Mouse (Mus musculus) C2C12 (cell line): ENCODE measurements at regions not wholly inside any gene's neighbourhood (a gene's known extent, or its start where the extent isn't known, plus 50 kb on each side); places are given as distances from the start of the nearest gene placed in this dataset.

Experiments
- CTCF ChIP-seq: IDR thresholded peaks from one replicate; pipeline ENCODE4 v1.5.1; 2011; ENCODE audit not compliant: control insufficient read depth, insufficient read depth, insufficient read length
- MAX ChIP-seq: IDR thresholded peaks from one replicate; pipeline ENCODE4 v1.6.1; 2011; ENCODE audit warnings: mild to moderate bottlenecking, control low read depth
- MYOD1 ChIP-seq: IDR thresholded peaks from one replicate; pipeline ENCODE4 v1.6.1; 2011; ENCODE audit warnings: low read depth; ENCODE audit not compliant: control insufficient read depth, insufficient read length
- USF1 ChIP-seq: IDR thresholded peaks from one replicate; pipeline ENCODE4 v1.6.1; 2011; ENCODE audit warnings: low read depth, mild to moderate bottlenecking, control low read depth, moderate library complexity

GRCm38 (mm10) chr17:13549975-13550895 is 195.9 kb downstream of the Tcp10c start:
- TF ChIP-seq CTCF (no peak), MYOD1 (no peak), USF1 (no peak), MAX (no peak)
